Mouse (Mus musculus) naive thymus-derived CD4-positive, alpha-beta T cell, adult 5 months (primary cell): ENCODE data around the gene Fads3. TPM values are rescaled to one million over a fixed set of nuclear protein-coding genes. Genes with fewer than 3 reads are reported as not detected.

ENCODE experiments used
- polyA plus RNA-seq: library from polyadenylated mRNA; unstranded; fragments of 100-300 nt; shearing (Covaris generic); gene quantifications from one replicate; pipeline ENCODE4 v1.2.1, GENCODE M21; 2017

Gene Fads3
- polyA plus RNA-seq, result not detected

GRCm38 (mm10) chr19:10041388-10042148 is at the start of gene Fads3:
Gene Fads3, plus strand, starts transcription at chr19:10041569.

DNA sequence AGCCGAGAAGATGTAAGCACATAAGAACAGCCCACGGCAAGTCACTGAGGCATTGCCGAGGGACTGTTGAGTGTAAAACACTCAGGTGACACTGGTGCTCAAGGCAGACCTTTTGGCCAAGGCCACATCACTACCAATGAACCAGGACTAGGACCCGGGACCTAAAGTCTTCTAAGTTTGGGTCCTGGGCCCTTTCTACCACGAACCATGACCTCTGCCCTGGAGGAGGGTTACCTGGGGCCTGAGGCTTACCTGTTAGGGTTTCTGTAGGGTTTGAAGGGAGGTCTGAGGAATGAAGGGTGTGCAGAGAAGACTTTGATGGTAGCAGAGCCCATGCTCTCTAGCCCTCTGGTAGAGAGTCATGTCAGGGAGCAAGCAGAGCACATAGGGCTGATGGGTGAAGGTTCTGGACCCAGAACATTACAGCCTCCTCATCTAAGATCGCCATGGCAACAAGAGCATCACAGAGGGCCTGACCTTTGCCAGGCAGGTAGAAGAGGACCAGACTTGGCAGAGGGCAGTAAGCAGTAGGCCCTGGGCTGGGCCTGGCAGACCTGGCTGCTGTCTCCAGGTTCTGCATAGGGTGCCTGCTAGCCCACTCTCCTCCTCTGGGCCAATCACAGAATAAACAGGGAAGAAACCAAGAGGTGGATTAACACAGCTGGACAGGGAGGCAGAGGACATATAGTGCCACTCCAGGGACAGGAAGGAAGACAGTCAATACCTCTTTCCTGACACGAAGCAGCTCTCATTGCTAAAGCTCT is 40.0 kb upstream of the Fads3 start, which contains the start of the genes Best1 and Rab3il1:
Gene Best1, minus strand, starts transcription at position 428 of the 764 bp plus-strand sequence.
Gene Rab3il1, plus strand, starts transcription at position 464 of the 764 bp plus-strand sequence.

GRCm38 (mm10) chr19:10101341-10102053 is 60.1 kb downstream of the Fads3 start, which contains the start of gene Fads2:
Gene Fads2, minus strand, starts transcription at chr19:10101746.

Other genes with a start within 250 kb of the Fads3 start
- gene Scgb2a2, start 194.0 kb upstream of the Fads3 start, polyA plus RNA-seq, result not detected
- gene Incenp, start 142.0 kb upstream of the Fads3 start, polyA plus RNA-seq, result 29.4 TPM
- gene Fth1, start 61.0 kb upstream of the Fads3 start, polyA plus RNA-seq, result 2,810 TPM
- 0.32 TPM for gene Best1, start 39.9 kb upstream of the Fads3 start, polyA plus RNA-seq
- gene Rab3il1, start 39.9 kb upstream of the Fads3 start, polyA plus RNA-seq, result not detected
- not detected for gene Fads2, start 60.2 kb downstream of the Fads3 start, polyA plus RNA-seq
- 8.2 TPM for gene Fads1, start 141.3 kb downstream of the Fads3 start, polyA plus RNA-seq
- 185 TPM for gene Tmem258, start 162.4 kb downstream of the Fads3 start, polyA plus RNA-seq
- gene Fen1, start 162.6 kb downstream of the Fads3 start, polyA plus RNA-seq, result 29.1 TPM
- 0.19 TPM for gene Myrf, start 199.2 kb downstream of the Fads3 start, polyA plus RNA-seq